Mouse (Mus musculus) erythroblast, embryonic 14.5 days (primary cell): ENCODE data around the gene Tbcel.

ENCODE experiments used
- GATA1 ChIP-seq: IDR thresholded peaks from 2 replicates; pipeline ENCODE4 v1.6.1; 2012; ENCODE audit warnings: low read length, inconsistent platforms, mixed read lengths
- TAL1 ChIP-seq: IDR thresholded peaks from 3 replicates; pipeline ENCODE4 v1.6.1; 2012; ENCODE audit warnings: low read length, inconsistent platforms, mixed read lengths

DNA sequence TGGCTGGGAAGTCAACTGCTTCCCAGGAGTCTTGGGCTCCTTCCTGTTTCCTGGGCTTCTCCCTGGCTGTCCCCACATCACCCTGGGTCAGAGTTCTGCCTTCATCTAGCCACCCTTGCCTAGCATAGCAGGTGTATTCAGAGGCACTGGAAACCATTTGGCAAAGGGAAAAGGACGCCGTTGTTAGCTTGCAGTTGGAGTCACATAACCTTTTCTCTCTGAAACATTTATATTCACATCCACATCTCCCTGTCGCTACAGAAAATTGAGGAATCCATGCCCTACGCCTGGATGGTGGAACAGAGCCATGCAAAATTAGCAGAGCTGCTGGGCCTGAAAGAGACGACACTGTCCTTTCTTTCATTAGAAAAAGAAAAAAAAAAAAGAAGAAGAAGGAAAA, 125.5 kb downstream of the Tbcel start:
- TF ChIP-seq GATA1: no peak
- no peak for TF ChIP-seq TAL1
